Comparison of ENCODE assay signal across 15 mouse cellular contexts in the genomic region with DNA sequence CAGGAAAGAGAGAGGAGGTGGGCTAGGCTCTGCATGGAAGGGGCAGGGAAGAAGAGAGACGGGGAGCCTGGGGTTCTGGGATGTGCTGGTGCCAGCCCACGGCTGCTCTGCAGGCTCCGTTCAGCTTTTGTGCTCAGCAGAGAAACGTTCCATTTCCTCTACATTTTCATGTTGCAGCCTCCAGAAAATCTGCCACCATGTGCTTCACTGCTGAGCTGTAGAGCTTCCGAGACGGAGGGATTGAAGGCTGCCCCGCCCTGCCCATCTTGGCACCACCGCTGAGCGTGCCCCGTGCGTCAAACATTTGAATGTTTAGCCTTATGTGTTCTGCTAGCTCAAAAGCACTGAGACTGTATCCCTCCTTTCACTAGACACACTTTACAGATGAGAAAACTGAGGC.
DNase-seq lines count a peak whose midpoint lies in the region; ATAC-seq and TF ChIP-seq lines count a peak whose summit lies in the region.
"Had no signal": no experiment of that assay in that cellular context is flagged by ENCODE, and none has a peak within 500 bp of the region (broad histone marks: within the 10 kb centered on the region; RNA-seq: fewer than 3 reads in every experiment).

No protein-coding gene starts in this region.

- ATAC-seq in G1E (ENCODE audit: extremely low read depth, insufficient number of reproducible peaks, low FRiP score, poor library complexity, severe bottlenecking): no peak
- ATAC-seq in limb, embryonic 15.5 days (ENCODE audit: insufficient number of reproducible peaks, low FRiP score, low TSS enrichment, low read depth): no peak
- no peak for ATAC-seq in lung, postnatal 0 days
- ATAC-seq: intestine, embryonic 15.5 days had no signal

- no peak for TF ChIP-seq EP300 in lung, postnatal 0 days (IDR thresholded peaks at IDR 0.05)

- peaks cover 89% of the 10 kb centered on the region for H3K9me3 ChIP-seq in G1E (replicated peaks)
- no peaks in the 10 kb centered on the region for H3K9me3 ChIP-seq in limb, embryonic 15.5 days
- no peaks in the 10 kb centered on the region for H3K9me3 ChIP-seq in lung, postnatal 0 days (ENCODE audit: low read length)
- H3K9me3 ChIP-seq: heart, embryonic 10.5 days; intestine, embryonic 15.5 days; neural tube, embryonic 13.5 days had no signal

- no peak overlapping the region for H3K9ac ChIP-seq in limb, embryonic 15.5 days
- H3K9ac ChIP-seq in lung, postnatal 0 days (replicated peaks; ENCODE audit: low read depth): no peak overlapping the region
- H3K9ac ChIP-seq: intestine, embryonic 15.5 days; neural tube, embryonic 13.5 days had no signal

- no peaks in the 10 kb centered on the region for H3K36me3 ChIP-seq in G1E (replicated peaks)
- H3K36me3 ChIP-seq in limb, embryonic 15.5 days: no peaks in the 10 kb centered on the region
- H3K36me3 ChIP-seq in lung, postnatal 0 days (ENCODE audit: insufficient read depth, low read length): no peaks in the 10 kb centered on the region
- H3K36me3 ChIP-seq: heart, embryonic 10.5 days; intestine, embryonic 15.5 days; neural tube, embryonic 13.5 days had no signal

- no peak for TF ChIP-seq CTCF in G1E (IDR thresholded peaks at IDR 0.05; ENCODE audit: low read depth, low read length)
- TF ChIP-seq CTCF in lung, postnatal 0 days (IDR thresholded peaks at IDR 0.05): no peak

- no peak for DNase-seq in G1E (ENCODE audit: low spot score)
- peak; percentile 77 for DNase-seq in brain, adult 2 months (ENCODE audit: low read depth, low spot score)
- peak; percentile 39 for DNase-seq in layer of hippocampus, adult 9-10 months (ENCODE audit: low spot score)
- no peak for DNase-seq in embryo, embryonic 10.5 days (ENCODE audit: low spot score)
- no peak for DNase-seq in lung, postnatal 0 days (ENCODE audit: low spot score)
- no peak for DNase-seq in yolk sac, embryonic 10.5 days (ENCODE audit: low spot score)
- DNase-seq: cerebellum, adult 18-20 months; gastrocnemius, postnatal 10 days; heart, postnatal 36 days; thymus, adult 18-20 months had no signal

- H3K27me3 ChIP-seq in G1E (ENCODE audit: insufficient read depth, low read length): no peaks in the 10 kb centered on the region
- no peaks in the 10 kb centered on the region for H3K27me3 ChIP-seq in limb, embryonic 15.5 days
- H3K27me3 ChIP-seq in lung, postnatal 0 days (replicated peaks; ENCODE audit: insufficient read depth, low read length): no peaks in the 10 kb centered on the region
- H3K27me3 ChIP-seq: intestine, embryonic 15.5 days; neural tube, embryonic 13.5 days had no signal

- WGBS in limb, embryonic 15.5 days: 75% methylated on average over 11 of the region's 11 CpGs
- WGBS in lung, postnatal 0 days: 75% methylated on average over 11 of the region's 11 CpGs

- H3K27ac ChIP-seq in limb, embryonic 15.5 days: peak overlapping the region; percentile 38; the same call in 1 of the 2 replicates
- no peak overlapping the region for H3K27ac ChIP-seq in lung, postnatal 0 days (ENCODE audit: low read length)
- H3K27ac ChIP-seq: heart, embryonic 10.5 days; intestine, embryonic 15.5 days; kidney, postnatal 0 days; neural tube, embryonic 13.5 days had no signal

- no peaks in the 10 kb centered on the region for H3K4me1 ChIP-seq in G1E (ENCODE audit: insufficient read depth, low read depth, low read length)
- H3K4me1 ChIP-seq in limb, embryonic 15.5 days: peaks cover 42% of the 10 kb centered on the region
- H3K4me1 ChIP-seq in lung, postnatal 0 days (ENCODE audit: insufficient read depth, low read depth, low read length): no peaks in the 10 kb centered on the region

- no peak overlapping the region for H3K4me2 ChIP-seq in limb, embryonic 15.5 days
- H3K4me2 ChIP-seq in lung, postnatal 0 days (replicated peaks; ENCODE audit: low read depth, low read length): no peak overlapping the region
- H3K4me2 ChIP-seq: intestine, embryonic 15.5 days; neural tube, embryonic 13.5 days had no signal

- H3K4me3 ChIP-seq in G1E (ENCODE audit: low read depth, low read length): peak overlapping the region; percentile 23; the same call in 1 of the 2 replicates
- no peak overlapping the region for H3K4me3 ChIP-seq in limb, embryonic 15.5 days
- no peak overlapping the region for H3K4me3 ChIP-seq in lung, postnatal 0 days (ENCODE audit: low read depth, low read length)
- H3K4me3 ChIP-seq: heart, embryonic 10.5 days; intestine, embryonic 15.5 days; neural tube, embryonic 13.5 days had no signal

Comparison
In these comparisons a context has a peak if more than half of its experiments do, and no peak if none do; other contexts are left out.
1. DNase-seq: peak in brain, adult 2 months (single experiment) and layer of hippocampus, adult 9-10 months (single experiment); none in G1E (single experiment), embryo, embryonic 10.5 days (single experiment), lung, postnatal 0 days (single experiment) and yolk sac, embryonic 10.5 days (single experiment).